Mouse (Mus musculus): ENCODE data around the gene Kcmf1. TPM values are rescaled to one million over a fixed set of nuclear protein-coding genes. Genes with fewer than 3 reads are reported as not detected.

The Kcmf1 gene
- polyA plus RNA-seq, 1 experiment: 175 TPM

- H3K36me3 ChIP-seq (ENCODE audit: control insufficient read depth, insufficient read depth, low read length, poor library complexity, severe bottlenecking): peaks cover 55% of the 10 kb centered on the region
- peak; percentile 83 for TF ChIP-seq CTCF (IDR thresholded peaks at IDR 0.05; ENCODE audit: low read depth, low read length)
- no peak for TF ChIP-seq EP300 (IDR thresholded peaks at IDR 0.05; ENCODE audit: insufficient read depth, low read depth, low read length)
- H3K9ac ChIP-seq (ENCODE audit: low read depth, poor library complexity, severe bottlenecking): no peak overlapping the region
Observed at GRCm38 (mm10) chr6:72851633-72852032, 48.1 kb downstream of the Kcmf1 start.

GRCm38 (mm10) chr6:72841986-72842502 is 57.7 kb downstream of the Kcmf1 start:
- Histone ChIP-seq H3K4me3 (ENCODE audit: low read depth, low read length) (no peak overlapping the region), H3K27me3 (ENCODE audit: control insufficient read depth, insufficient read depth, low read length, poor library complexity, severe bottlenecking) (no peaks in the 10 kb centered on the region), H3K36me3 (ENCODE audit: control insufficient read depth, insufficient read depth, low read length, poor library complexity, severe bottlenecking) (peaks cover 47% of the 10 kb centered on the region), H3K4me1 (ENCODE audit: control insufficient read depth, insufficient read depth, low read length) (peaks cover 2% of the 10 kb centered on the region), H3K27ac (ENCODE audit: insufficient read depth, low read length) (peak overlapping the region; percentile 85), H3K9me3 (replicated peaks; ENCODE audit: control insufficient read depth, insufficient read depth, low read length, poor library complexity, severe bottlenecking) (no peaks in the 10 kb centered on the region), H3K9ac (ENCODE audit: low read depth, poor library complexity, severe bottlenecking) (no peak overlapping the region)
- TF ChIP-seq CTCF (IDR thresholded peaks at IDR 0.05; ENCODE audit: low read depth, low read length) (no peak), POLR2A (IDR thresholded peaks at IDR 0.05; ENCODE audit: insufficient read depth, low read length) (no peak), EP300 (IDR thresholded peaks at IDR 0.05; ENCODE audit: insufficient read depth, low read depth, low read length) (no peak)

More at GRCm38 (mm10) chr6:72851633-72852032, 48.1 kb downstream of the Kcmf1 start:
- Histone ChIP-seq H3K4me3 (ENCODE audit: low read depth, low read length) (no peak overlapping the region), H3K27ac (ENCODE audit: insufficient read depth, low read length) (no peak overlapping the region), H3K9me3 (replicated peaks; ENCODE audit: control insufficient read depth, insufficient read depth, low read length, poor library complexity, severe bottlenecking) (no peaks in the 10 kb centered on the region), H3K27me3 (ENCODE audit: control insufficient read depth, insufficient read depth, low read length, poor library complexity, severe bottlenecking) (no peaks in the 10 kb centered on the region), H3K4me1 (ENCODE audit: control insufficient read depth, insufficient read depth, low read length) (peaks cover 3% of the 10 kb centered on the region)

GRCm38 (mm10) chr6:72840867-72841780 is 58.7 kb downstream of the Kcmf1 start:
- H3K4me1 ChIP-seq (ENCODE audit: control insufficient read depth, insufficient read depth, low read length): peaks cover 2% of the 10 kb centered on the region
- H3K27me3 ChIP-seq (ENCODE audit: control insufficient read depth, insufficient read depth, low read length, poor library complexity, severe bottlenecking): no peaks in the 10 kb centered on the region
- H3K4me3 ChIP-seq (ENCODE audit: low read depth, low read length): no peak overlapping the region
- H3K9ac ChIP-seq (ENCODE audit: low read depth, poor library complexity, severe bottlenecking): no peak overlapping the region
- peaks cover 40% of the 10 kb centered on the region for H3K36me3 ChIP-seq (ENCODE audit: control insufficient read depth, insufficient read depth, low read length, poor library complexity, severe bottlenecking)
- TF ChIP-seq CTCF (IDR thresholded peaks at IDR 0.05; ENCODE audit: low read depth, low read length): no peak
- TF ChIP-seq POLR2A (IDR thresholded peaks at IDR 0.05; ENCODE audit: insufficient read depth, low read length): no peak
- peak; percentile 48; the same call in 1 of the 2 replicates for TF ChIP-seq EP300 (IDR thresholded peaks at IDR 0.05; ENCODE audit: insufficient read depth, low read depth, low read length)
- H3K9me3 ChIP-seq (replicated peaks; ENCODE audit: control insufficient read depth, insufficient read depth, low read length, poor library complexity, severe bottlenecking): no peaks in the 10 kb centered on the region
- peak overlapping the region; percentile 98 for H3K27ac ChIP-seq (ENCODE audit: insufficient read depth, low read length)

- Histone ChIP-seq H3K4me3 (ENCODE audit: low read depth, low read length) (no peak overlapping the region), H3K9ac (ENCODE audit: low read depth, poor library complexity, severe bottlenecking) (no peak overlapping the region), H3K9me3 (replicated peaks; ENCODE audit: control insufficient read depth, insufficient read depth, low read length, poor library complexity, severe bottlenecking) (no peaks in the 10 kb centered on the region), H3K27me3 (ENCODE audit: control insufficient read depth, insufficient read depth, low read length, poor library complexity, severe bottlenecking) (no peaks in the 10 kb centered on the region), H3K4me1 (ENCODE audit: control insufficient read depth, insufficient read depth, low read length) (peaks cover 2% of the 10 kb centered on the region), H3K36me3 (ENCODE audit: control insufficient read depth, insufficient read depth, low read length, poor library complexity, severe bottlenecking) (peaks cover 11% of the 10 kb centered on the region), H3K27ac (ENCODE audit: insufficient read depth, low read length) (no peak overlapping the region)
- TF ChIP-seq CTCF (IDR thresholded peaks at IDR 0.05; ENCODE audit: low read depth, low read length) (no peak), POLR2A (IDR thresholded peaks at IDR 0.05; ENCODE audit: insufficient read depth, low read length) (no peak), EP300 (IDR thresholded peaks at IDR 0.05; ENCODE audit: insufficient read depth, low read depth, low read length) (no peak)
Observed at GRCm38 (mm10) chr6:72837756-72838155, 62.0 kb downstream of the Kcmf1 start.

- Histone ChIP-seq H3K27me3 (ENCODE audit: control insufficient read depth, insufficient read depth, low read length, poor library complexity, severe bottlenecking) (no peaks in the 10 kb centered on the region), H3K4me1 (ENCODE audit: control insufficient read depth, insufficient read depth, low read length) (no peaks in the 10 kb centered on the region), H3K4me3 (ENCODE audit: low read depth, low read length) (no peak overlapping the region), H3K36me3 (ENCODE audit: control insufficient read depth, insufficient read depth, low read length, poor library complexity, severe bottlenecking) (no peaks in the 10 kb centered on the region), H3K9ac (ENCODE audit: low read depth, poor library complexity, severe bottlenecking) (no peak overlapping the region), H3K9me3 (replicated peaks; ENCODE audit: control insufficient read depth, insufficient read depth, low read length, poor library complexity, severe bottlenecking) (no peaks in the 10 kb centered on the region), H3K27ac (ENCODE audit: insufficient read depth, low read length) (no peak overlapping the region)
- TF ChIP-seq POLR2A (IDR thresholded peaks at IDR 0.05; ENCODE audit: insufficient read depth, low read length) (no peak), EP300 (IDR thresholded peaks at IDR 0.05; ENCODE audit: insufficient read depth, low read depth, low read length) (no peak), CTCF (IDR thresholded peaks at IDR 0.05; ENCODE audit: low read depth, low read length) (no peak)
Observed at GRCm38 (mm10) chr6:72834518-72834917, 65.3 kb downstream of the Kcmf1 start.

- Histone ChIP-seq H3K27ac (ENCODE audit: insufficient read depth, low read length) (no peak overlapping the region), H3K4me1 (ENCODE audit: control insufficient read depth, insufficient read depth, low read length) (no peaks in the 10 kb centered on the region), H3K27me3 (ENCODE audit: control insufficient read depth, insufficient read depth, low read length, poor library complexity, severe bottlenecking) (no peaks in the 10 kb centered on the region), H3K9ac (ENCODE audit: low read depth, poor library complexity, severe bottlenecking) (no peak overlapping the region), H3K4me3 (ENCODE audit: low read depth, low read length) (no peak overlapping the region), H3K36me3 (ENCODE audit: control insufficient read depth, insufficient read depth, low read length, poor library complexity, severe bottlenecking) (no peaks in the 10 kb centered on the region), H3K9me3 (replicated peaks; ENCODE audit: control insufficient read depth, insufficient read depth, low read length, poor library complexity, severe bottlenecking) (no peaks in the 10 kb centered on the region)
- TF ChIP-seq POLR2A (IDR thresholded peaks at IDR 0.05; ENCODE audit: insufficient read depth, low read length): no peak
Observed at GRCm38 (mm10) chr6:72831858-72832257, 67.9 kb downstream of the Kcmf1 start.

Data from ES-Bruce4 (cell line).